Mouse (Mus musculus) CD4-positive, CD25-positive, alpha-beta regulatory T cell, adult 4 months (primary cell): Measurements from ENCODE around the gene Myl7. TPM values are rescaled to one million over a fixed set of nuclear protein-coding genes. Genes with fewer than 3 reads are reported as not detected.
"Not testable (repeated sequence)": the region's sequence is repeated elsewhere in the genome, so short reads cannot be mapped to it uniquely, and the experiment has no call there.

Experiments used
- ATAC-seq: one replicate; pipeline ENCODE4 v1.8.0; 2017
- polyA plus RNA-seq, 2 experiments: library from polyadenylated mRNA; unstranded; fragments of 100-300 nt; shearing (Covaris generic); gene quantifications; one replicate each; pipeline ENCODE4 v1.2.1; 2017

Gene Myl7
- polyA plus RNA-seq, 2 experiments from 2014 or later: not detected

DNA sequence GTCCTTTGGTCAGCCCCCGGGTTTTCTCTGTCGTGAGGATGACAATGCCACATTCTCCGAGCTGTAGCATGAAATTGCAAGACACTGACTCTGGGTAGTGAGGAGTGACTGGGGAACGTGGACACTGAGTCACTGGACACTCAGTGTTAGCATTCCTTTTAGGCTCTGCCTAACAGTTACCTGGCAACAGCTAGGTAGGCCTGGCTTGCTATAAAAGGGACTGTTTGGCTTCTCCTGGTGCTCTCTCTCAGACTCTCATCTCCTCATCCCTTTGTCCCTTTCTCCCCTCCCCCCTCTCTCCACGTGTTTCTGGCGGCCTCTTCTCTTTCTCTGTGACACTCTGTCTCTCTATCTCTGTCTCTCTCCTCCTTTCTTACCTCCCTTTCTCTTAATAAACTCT lies 3.8 kb upstream of the Myl7 start:
- no peak for ATAC-seq

DNA sequence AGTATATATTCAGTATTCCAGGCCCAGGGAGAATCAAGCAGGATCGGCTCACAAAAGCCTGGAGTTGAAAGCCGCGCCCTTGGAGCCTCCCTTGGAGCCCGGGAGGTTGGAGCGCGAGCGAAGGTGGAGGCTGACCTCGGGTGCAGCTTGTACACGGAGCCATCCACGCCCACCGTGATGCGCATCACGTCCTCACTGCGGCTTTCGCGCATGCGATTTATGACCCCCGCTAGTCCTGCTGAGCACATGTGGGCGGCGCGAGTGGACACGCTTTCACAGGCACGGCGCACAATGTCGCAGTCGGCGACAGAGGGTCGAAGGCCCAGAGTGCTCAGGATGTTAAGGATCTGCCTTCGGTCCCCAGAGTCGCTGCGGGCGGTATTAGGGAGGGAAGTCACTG lies 3.4 kb upstream of the Myl7 start:
- no peak for ATAC-seq

DNA sequence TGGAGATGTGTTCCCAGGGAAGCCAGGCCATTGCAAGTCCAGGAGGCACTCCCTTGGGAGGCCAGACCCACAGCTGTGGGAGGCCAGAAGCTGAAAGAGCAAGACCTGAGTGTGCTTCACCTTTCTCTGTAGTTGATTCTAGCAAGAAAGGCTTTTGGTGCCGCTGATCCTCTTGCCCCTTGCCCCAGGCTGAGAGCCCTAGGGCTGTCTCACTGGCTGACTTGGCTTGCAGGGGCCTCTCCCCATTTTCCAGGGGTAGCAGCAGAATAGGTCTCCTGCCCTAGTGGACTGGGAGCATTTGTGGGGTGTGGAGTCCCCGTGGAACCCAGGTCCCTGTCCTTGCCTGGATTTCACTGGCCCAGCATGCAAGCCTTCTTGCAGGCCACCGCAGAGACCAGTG lies 2.7 kb upstream of the Myl7 start:
- ATAC-seq: no peak

DNA sequence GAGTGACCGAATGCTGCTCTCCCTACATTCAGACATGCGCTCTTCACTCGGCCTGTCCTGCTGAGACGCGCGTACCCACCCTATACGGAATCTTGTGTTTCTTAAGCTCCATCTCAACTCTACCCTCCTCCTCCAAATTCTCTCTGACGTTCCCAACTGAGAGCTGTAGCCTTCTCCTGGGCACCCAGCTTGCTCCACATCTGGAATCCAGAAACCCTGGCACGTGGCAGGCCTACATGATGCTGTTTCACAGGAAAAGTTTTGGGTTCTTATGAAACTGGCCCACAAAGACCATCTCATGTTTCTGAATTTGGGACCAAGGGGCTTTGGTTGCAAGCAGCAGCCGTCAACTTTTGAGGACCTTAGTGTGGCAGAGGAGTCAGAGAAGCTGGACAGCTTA lies 704 bp upstream of the Myl7 start:
- ATAC-seq: no peak

DNA sequence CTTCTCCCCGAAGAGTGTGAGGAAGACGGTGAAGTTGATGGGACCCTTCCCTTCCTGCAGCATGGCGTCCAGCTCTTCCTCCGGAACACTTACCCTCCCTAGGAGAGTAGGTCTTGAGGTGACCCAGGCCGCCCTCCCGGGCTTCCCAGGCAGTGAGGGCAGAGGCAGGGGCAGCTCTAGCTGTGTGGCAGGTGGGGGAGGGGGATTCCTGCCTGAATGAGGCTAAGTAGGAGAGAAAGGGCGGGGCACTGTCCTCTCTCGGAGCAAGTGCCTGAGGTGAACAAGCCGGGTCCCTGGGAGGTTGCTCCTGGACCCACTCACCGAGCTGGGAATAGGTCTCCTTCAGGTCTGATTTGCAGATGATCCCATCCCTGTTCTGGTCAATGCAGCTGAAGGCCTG lies 743 bp downstream of the Myl7 start:
- no peak for ATAC-seq

DNA sequence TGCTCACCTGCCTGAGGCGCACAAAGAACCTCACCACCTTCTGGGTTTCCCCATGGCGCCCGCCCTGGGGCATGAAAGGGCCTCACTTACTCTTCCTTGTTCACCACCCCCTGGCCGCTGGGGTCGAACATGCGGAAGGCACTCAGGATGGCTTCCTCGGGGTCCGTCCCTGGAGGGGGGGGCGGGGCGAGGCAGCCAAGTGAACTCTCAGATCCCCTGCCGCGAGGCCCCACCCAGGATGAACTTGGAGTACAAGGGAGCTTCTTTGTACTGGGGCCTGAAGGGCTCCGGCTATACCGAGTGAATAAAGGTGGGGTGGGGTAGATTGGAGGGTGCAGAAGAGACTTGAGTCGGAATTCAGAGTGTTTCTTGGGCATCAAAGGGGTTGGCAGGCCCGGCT lies 1.4 kb downstream of the Myl7 start:
- ATAC-seq: no peak

DNA sequence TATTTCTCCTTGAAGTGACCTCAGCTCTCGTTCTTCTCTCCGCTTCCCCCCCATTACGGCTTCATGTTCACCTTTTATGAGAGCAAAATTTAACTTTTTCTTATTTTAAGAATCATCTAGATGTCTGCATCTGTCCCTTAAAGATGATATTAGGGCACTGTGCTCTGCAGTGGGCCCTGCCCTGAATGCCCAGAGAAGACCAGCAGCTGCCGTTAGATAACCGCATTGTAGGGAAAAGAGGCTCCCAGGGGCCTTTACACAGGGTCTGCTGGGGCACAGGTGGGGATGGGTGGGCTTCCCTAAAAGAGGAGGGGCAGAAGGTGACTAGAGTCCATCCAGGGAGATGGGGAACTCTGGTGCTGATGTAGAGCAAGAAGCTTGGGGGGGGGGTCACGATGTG lies 4.8 kb downstream of the Myl7 start:
- ATAC-seq: no peak

DNA sequence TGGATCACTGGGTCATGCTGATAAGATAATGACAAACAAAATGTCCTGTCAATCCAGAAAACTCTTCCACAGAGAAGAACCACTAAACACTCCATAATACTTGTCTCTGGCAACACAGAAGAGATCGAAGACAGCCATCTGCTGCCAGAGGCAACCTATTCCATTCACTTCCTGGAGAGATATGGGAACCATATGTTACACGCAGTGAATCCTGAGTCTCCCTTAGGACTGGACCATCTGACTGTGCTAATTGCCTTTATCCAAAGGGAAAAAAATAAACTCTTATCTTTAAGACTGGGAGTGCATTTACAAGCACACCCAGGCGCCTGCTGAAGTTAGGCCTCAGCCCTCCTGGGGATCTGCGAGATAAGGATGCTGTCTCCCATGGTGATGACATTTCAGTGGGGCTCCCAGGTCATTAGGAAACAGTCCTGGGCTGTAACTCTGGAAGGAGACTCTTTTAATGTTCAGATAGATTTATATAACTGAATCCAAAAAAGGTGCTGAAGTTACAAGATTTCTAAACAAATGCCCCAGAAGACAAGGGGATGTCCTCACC lies 5.7 kb downstream of the Myl7 start:
- no peak for ATAC-seq

DNA sequence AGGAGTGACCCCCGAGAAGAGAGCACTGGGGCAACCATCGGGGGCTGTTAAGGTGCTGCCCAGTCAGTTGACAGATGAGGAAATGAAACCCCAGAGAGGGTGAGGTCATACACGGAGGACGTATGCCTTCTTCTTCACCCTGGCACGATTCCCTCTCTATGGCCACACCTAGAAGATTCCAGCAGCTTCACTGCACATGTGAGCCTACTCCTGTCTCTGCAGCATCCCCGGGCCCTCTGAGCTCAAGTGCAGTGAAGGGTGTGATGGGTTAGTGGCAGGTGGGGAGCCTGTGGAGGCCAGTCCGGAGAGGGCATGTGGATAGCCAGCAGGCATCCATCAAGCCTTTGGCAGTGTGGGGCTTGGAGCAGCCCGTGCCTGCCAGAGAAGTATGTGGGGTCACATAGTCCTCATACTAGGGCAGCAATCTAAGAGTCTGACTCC lies 6.4 kb downstream of the Myl7 start:
- no peak for ATAC-seq

DNA sequence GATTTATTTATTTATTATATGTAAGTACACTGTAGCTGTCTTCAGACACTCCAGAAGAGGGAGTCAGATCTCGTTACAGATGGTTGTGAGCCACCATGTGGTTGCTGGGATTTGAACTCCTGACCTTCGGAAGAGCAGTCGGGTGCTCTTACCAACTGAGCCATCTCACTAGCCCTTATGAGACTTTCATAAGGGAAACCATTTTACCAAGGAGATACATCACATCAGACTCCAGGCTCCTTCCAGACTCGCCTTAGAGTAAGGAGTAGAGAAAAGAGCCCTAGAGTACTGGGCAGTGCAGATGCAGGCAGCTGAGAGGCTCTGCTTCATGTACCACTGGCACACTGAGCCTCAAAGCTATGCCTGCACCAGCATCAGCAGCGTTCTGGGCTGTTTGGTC lies 10.0 kb downstream of the Myl7 start:
- ATAC-seq: not testable (repeated sequence)

DNA sequence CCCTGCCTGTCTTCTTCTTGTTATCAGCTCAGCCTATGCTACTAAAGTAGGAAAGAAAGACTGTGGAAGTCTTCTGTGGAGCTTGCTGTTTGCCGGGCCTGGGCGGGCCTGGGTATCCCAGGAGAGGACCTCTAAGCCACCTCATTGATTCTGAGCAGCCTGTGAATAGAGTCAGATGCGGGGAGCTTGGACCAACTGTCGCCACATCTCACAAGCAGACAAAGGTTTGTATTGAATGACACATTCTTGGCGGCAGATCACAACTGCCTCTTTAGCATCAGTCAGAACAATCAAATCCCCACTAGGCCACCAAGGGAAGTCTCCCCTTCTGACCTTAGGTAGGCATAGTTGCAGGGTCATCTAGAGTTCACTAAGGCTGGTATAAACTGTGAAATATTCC lies 11.3 kb downstream of the Myl7 start:
- no peak for ATAC-seq

DNA sequence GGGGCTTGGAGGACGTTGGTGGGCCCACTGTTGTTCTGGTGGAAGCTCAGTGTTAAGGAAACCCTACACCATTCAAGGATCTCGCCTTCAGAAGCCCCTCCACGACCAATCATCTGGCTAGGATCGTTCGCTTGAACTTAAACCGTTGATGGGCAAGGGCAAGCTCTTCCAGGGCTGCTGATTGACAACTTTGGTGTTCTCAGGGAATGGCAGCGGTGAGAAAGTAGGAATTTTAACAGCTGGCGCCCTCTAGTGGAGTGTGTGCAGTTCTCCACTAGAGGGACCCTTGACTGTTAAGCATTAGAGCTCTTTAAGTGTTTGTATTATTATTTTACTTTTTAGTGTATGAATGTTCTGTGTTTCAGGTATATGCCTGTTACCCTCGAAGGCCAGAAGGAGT lies 12.4 kb downstream of the Myl7 start:
- ATAC-seq: peak; percentile 41

DNA sequence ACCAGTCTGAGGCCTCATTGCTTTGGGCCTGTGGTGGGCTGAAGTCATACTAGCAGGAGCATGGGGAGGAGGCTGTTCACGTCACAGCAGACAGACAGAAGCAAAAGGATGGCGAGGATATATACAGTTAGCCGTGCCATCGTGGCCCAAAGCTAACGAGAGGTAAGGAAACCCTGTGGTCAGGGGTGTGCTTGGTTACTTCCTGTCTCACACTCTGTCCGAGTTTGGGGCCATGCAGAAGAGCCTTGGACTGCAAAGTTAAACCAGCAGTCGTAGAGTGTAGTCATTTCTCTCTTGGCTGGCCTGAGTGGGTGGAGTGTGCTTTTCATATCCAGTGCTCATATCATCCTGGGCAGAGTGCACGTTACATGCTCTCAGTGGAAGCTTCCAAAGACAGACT lies 16.1 kb downstream of the Myl7 start:
- ATAC-seq: no peak

DNA sequence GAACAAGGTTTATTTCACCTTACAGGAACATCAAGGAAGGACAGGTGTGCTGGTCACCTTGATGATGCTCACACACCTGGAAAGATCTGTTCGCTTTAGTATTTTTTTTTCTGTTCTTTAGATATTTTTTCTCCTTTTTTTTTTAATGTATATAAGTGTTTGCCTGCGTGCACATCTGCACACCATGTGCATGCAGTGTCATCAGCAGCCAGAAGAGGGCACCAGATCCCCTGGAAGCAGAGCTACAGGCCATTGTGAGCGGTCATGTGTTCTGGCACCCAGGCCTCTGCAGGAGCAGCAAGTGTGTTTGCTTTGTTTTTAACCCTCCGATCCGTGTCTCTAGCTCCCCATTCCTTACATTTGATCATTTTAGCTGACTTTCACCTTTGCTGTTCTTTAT lies 18.7 kb downstream of the Myl7 start:
- no peak for ATAC-seq

DNA sequence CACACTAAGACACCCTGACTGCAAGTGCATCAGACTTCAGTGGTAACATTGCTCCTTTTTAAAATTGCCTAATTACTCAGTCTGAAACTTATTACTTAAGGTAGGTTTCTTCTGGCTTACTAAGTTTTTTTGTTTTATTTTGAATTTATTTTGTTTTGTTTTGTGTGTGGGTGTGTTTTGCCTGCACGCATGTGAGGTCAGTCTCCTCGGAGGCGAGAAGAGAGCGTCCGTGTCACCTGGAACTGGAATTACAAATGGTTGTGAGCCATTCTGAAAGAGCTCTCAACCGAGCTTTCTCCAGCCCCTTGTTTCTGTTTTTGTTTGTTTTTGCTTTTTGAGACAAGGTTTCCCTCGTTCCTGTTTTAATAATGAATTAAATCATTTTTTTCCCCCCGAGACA lies 19.9 kb downstream of the Myl7 start:
- no peak for ATAC-seq

DNA sequence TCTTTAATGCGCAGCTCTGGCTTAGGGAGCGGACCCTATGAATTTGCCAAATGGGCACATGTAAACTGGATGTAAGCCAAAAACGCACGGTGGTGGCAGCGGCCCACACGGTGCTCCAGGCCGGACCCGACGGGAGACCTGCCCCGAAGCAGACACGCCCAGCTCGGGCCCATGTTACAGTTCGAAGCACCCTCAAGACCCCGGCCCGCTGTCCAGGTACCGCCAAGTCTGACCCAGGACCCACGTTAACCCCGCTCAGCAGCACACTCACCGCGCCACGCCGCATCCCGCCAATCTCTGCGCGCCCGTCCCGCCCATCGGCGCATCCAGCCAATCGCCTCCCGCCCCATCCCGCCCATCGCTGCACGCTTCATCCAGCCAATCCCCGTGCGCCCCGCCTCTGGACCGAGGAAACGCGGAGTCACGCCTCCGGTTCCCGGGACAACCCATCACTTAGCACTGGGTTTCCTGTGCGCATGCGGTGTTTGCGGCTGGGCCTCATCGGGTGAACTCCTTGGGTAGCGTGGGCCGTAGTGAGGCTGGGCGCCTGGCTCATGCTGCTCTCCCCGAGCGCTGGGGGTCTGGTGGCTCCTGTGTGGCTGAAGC lies 20.6 kb downstream of the Myl7 start, which contains the start of gene Pold2:
TSS of gene Pold2 (minus strand) at position 372 of the 606 bp plus-strand sequence.
- ATAC-seq: peak; percentile 97

DNA sequence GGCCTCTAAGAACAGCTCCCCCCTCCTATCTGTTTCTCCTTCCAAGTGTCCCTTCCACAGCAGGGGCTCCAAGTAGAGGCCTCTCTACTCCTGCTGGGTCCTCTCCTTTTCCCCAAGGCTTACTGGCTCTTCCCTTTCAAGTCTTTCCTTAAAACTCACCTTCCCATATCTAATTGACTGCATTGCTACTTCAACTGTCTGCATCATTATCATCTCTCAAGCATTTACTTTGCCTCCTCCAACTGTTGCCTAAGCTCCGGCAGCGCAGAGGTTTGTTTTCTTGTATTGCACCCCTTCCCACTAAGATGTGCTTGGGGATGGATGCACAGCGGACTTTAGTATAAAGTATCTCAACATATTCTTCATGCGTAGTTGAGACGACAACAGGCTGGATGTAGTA lies 21.2 kb downstream of the Myl7 start:
- peak; percentile 7 for ATAC-seq

DNA sequence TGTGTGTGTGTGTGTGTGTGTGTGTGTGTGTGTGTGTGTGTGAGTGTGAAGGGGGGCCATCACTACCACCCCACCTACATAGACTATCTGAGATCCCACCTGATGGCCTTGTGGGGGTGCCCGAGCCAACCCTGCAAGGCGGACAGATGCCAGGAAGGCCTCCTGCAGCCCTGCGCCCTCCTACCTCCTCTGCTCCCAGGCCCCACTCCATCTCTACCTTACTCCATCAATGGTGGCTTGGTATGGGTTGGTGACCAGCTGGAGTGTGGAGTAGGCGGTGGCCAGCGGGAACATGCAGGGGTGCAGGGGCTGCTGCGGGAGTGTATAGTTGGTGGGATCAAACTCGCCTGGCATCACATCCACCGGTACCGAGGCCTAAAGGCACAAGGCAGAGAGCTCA lies 25.4 kb downstream of the Myl7 start:
- ATAC-seq: no peak

DNA sequence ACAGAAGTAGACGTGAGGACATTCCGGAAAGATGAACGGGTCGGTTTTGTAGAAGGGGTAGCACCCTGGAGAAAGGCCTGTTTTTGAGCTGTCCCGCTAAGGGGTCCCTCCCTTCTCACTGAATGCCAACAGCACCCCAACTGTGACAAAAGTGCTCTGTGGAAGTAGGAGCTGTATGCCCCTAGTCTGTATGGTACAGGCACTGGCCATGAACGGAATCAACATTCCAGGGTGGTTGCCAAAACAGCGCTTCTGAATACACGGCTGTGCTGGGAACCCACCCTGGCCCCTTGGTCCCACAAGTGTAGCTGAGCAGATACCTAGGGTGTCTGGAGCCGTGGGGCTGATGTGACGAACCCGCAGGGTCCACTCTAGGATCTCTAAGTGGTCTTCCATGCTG lies 25.9 kb downstream of the Myl7 start:
- ATAC-seq: no peak

DNA sequence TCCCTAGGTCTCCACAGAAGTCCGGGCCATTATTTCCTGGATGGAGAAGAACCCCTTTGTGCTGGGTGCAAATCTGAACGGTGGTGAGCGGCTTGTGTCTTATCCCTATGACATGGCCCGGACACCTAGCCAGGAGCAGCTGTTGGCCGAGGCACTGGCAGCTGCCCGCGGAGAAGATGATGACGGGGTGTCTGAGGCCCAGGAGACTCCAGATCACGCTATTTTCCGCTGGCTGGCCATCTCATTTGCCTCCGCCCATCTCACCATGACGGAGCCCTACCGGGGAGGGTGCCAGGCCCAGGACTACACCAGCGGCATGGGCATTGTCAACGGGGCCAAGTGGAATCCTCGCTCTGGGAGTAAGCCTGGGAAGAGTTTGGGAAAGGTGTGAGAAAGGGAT lies 28.5 kb downstream of the Myl7 start:
- ATAC-seq: no peak

DNA sequence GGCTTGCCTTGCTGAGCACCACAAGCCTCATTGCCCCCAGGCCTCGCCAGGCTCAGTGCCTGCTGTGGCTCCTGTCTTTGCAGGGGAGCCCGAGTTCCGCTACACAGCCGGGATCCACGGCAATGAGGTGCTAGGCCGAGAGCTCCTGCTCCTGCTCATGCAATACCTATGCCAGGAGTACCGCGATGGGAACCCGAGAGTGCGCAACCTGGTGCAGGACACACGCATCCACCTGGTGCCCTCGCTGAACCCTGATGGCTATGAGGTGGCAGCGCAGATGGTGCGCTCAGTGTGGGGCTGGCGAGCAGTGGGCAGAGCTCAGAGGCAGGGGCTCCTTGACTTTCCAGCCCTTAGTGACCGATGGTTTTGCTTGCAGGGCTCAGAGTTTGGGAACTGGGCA lies 29.3 kb downstream of the Myl7 start:
- ATAC-seq: no peak

DNA sequence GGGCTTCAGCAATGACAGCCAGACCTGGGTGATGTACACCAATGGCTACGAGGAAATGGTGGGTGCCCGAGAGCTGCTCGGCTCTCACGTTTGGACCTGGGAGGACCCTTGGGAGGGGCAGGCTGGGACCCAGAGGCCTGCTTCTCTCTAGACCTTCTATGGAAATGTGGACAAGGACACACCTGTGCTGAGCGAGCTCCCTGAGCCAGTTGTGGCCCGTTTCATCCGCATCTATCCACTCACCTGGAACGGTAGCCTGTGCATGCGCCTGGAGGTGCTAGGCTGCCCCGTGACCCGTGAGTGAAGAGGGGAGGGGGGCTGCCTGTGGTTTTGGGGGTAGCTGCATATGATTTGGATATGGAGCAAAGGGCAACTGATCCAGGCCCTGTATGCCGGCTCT lies 30.3 kb downstream of the Myl7 start:
- ATAC-seq: no peak

DNA sequence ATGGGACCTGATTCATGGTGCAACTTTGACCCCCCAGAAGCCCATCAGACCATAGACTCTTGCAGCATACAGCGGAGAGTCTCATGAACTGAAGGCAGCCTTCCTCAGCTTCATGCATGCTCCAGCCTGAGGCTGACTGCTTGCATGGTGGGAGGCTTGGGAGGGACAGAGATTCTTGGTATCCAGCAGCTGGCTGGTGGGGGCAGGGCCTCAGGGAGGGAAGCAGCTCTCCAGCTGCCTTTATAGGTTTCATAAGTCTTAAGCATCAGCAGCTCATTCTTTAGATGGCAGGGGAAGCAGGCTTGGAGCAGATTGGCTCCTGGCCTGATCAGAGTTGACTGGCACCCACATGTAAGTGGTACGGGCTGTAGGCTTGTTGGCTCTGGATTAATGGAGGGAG lies 31.4 kb downstream of the Myl7 start:
- ATAC-seq: no peak

DNA sequence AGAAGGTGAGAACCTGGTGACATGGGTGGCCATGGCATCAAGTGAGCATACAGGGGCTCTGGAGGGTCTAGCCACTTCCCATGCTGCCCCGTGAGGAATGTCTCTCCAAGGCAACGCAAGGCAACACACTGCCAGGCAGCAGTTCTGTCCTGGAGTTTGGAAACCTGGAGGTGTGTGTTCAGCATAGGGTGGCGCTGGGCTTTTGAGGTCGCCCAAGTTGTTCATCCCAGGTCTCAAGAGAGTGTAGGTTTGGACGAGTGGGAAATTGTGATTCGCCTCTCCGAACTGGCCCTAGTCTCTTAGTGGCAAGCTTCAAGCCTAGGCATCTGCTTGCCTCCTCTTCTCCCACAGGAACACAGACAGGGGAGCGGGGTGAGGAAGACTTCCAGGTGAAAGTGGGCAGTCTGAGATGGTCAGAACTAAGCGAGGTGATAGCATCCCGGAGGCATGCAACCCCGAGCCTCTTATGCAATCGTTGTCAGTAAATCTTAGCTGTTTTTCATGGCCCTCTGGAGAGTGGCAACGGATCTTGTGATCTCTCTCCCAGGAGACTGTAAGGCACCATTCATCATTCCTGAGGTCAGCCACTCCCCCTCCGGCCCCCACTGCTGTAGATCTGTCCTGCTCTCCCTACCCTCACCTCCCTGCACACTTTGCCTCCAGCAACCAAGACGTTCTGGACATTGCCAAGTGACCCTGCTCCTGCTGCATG lies 36.0 kb downstream of the Myl7 start:
- ATAC-seq: no peak
